Mouse (Mus musculus): ENCODE data around the gene Cdc40.
A peak's percentile ranks its signal among the peaks of the same experiment; 100 is the strongest.
"Not testable (repeated sequence)": the region's sequence is repeated elsewhere in the genome, so short reads cannot be mapped to it uniquely, and the experiment has no call there.

The Cdc40 gene

GRCm38 (mm10) chr10:40868081-40868480 lies 15.0 kb downstream of the Cdc40 start:
- DNase-seq (ENCODE audit: low spot score in 2 of 2) = no peak

DNA sequence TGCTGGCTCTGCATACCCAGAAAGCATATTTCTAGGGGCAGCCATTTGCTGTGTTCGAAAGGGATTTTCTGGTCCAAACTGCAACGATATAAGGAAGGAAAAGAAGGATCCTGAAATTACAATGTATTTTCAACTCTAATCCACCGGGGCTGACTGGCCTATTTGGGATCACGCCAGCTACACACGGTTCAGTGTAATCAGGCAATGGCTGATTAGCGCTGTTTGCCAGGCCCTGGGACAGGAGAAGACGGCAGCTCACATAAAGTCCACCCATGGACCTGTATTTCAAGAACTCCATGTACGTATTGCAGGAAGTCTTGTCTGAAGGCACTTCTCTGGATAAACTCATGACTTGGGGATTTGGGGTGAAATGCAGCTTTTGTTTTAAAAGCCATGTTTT lies 25.5 kb downstream of the Cdc40 start:
- no peak for DNase-seq (ENCODE audit: low spot score in 2 of 2)

DNA sequence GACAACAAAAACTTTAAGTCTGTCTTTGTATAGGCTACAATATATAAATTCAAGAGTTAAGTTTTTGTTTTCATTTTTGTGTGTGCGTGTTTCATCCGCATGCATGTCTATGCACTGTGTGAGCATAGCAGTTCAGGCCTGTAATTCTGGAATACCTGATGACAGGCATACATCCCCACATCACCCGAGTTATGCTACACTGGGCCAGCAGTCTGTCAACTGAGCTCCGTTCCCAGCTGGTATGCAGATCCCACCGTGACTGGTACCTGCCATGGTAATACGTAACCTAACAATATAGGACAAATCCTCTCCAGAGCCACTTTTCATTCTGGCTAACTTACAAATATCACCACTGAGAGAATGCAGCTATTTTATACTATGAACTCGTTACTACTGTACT lies 26.4 kb downstream of the Cdc40 start:
- DNase-seq (ENCODE audit: low spot score in 2 of 2) = no peak

DNA sequence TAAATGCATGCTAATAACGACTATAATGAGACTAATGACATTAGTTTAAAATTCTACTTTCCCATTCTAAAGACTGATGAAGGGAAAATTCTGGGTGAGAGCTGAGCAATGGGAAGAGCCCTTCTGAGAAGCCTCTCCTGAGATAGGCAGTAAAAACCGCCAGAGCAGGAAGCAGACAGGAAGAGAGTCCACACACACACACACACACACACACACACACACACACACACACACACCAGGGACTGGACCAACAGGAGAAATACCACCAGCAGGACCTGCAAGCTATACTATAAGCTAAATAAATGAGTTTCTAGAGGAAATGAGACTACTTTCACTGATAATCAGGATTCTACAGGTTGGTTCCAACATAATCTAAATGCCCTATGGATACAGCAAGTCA lies 27.5 kb downstream of the Cdc40 start:
- no peak for DNase-seq (ENCODE audit: low spot score in 2 of 2)

DNA sequence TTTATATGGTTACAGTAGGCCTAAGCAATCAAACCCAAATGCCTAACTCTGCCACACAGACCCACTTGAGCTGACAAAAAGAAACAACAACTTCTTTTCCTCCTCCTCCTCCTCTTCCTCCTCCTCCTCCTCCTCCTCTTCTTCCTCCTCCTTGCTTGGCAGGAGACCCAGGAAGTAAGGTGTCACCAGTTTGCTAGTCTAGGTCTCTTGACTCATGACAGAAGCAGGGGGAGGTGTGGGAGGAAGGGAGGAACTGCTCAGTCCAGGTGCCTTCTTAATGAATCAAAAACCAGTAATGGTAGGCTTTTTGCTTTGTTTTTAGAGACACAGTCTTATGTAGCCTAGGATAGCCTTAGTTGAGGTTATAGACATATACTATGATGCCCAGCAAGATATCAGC lies 32.0 kb downstream of the Cdc40 start:
- DNase-seq (ENCODE audit: low spot score in 2 of 2) = no peak

DNA sequence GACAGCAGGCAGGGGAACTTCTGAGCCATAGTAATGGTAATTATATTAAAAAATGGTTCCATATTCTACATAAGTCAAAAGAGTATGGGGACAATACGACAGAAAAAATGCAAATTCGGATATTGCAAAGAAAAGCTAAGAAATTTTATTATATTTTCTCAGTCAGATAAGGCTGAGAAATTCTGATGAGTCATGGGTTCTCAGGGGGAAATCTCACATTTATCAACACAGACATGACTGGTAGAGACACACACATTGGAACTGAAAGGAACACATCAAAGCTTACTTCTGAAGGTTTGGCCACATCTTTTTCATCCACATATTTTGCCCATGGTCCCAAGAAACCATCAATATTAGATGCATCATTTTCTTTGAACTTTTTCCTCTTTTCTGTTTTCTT lies 32.5 kb downstream of the Cdc40 start:
- DNase-seq (ENCODE audit: low spot score in 2 of 2) = peak in 1 of 2 experiments; percentile 1

DNA sequence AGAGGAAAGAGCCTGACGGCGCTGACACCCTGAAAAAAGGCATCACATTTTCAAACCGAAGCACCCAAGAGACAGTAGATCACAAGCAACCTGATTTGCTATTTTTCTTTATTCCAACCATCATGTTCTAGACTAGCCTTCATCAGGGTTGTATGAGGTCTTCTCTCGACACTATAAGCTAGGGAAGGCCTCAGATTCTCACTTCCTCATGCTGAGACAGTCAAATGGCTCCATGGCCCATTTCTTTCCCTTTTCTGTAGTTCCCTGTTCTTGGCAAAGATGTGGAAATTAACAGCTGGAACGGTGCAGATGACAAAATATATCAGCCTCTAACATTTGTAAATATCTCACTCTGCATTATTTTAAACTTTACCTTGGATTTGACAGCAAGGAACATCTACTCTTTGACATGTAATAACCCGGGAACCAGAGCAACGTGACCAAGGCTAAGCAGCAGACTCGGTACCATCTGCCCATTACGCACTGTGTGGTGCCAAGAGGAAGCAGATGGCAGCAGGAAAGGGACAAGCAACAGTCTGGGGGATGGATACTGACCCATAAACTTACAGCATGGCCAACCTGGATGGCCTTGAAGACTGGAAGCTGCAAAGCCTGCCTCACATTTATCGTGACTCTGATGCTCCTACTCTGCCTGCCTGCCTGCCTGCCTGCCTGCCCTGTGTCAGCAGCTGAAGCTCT lies 35.8 kb downstream of the Cdc40 start:
- no peak for DNase-seq (ENCODE audit: low spot score in 2 of 2)

DNA sequence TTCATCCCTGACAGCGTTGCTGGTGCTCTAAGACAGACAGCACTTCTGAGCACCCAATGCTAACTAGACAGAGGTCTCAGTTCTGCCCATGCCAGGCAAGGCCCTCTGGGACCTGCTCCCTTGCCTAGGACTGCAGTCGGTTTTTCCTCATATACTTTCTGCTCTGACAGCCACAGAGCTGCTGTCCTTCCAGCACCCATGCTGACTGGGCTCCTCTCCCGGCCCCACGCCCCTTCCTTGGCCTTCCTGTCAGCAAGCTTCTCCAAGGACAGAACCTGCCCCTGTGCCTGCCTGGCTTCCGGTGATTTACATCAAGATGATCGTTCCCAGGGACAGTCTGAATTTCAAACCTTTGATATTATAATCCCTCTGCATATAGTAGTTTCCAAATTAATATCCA lies 37.5 kb downstream of the Cdc40 start:
- no peak for DNase-seq (ENCODE audit: low spot score in 2 of 2)

GRCm38 (mm10) chr10:40844546-40844945 lies 38.6 kb downstream of the Cdc40 start:
- DNase-seq (ENCODE audit: low spot score in 2 of 2) = no peak

GRCm38 (mm10) chr10:40843841-40844240 lies 39.3 kb downstream of the Cdc40 start:
- peak in 1 of 2 experiments; percentile 61 for DNase-seq (ENCODE audit: low spot score in 2 of 2)

GRCm38 (mm10) chr10:40840086-40840485 lies 43.0 kb downstream of the Cdc40 start:
- no peak for DNase-seq (ENCODE audit: low spot score in 2 of 2)

DNA sequence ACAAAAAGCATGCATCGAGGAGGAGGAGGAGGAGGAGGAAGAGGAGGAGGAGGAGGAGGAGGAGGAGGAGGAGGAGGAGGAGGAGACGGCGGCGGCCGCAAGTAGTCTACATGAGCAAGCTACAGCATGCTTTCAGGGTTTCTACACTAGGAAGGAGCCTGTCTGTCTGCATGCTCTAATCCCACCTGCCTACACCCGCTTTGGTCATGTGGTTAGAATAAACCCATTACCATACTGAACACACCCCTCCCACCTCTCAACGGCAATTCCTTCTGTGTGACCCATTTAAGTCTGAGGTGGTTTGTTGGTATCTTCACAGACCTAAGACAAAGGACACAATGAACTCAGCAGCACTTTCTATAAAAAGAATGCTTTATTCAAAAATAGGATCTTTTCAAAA lies 51.8 kb downstream of the Cdc40 start:
- DNase-seq (ENCODE audit: low spot score in 2 of 2) = no peak

GRCm38 (mm10) chr10:40830312-40830711 lies 52.8 kb downstream of the Cdc40 start:
- DNase-seq (ENCODE audit: low spot score in 2 of 2) = no peak

GRCm38 (mm10) chr10:40827706-40828105 lies 55.4 kb downstream of the Cdc40 start:
- no peak for DNase-seq (ENCODE audit: low spot score in 2 of 2)

DNA sequence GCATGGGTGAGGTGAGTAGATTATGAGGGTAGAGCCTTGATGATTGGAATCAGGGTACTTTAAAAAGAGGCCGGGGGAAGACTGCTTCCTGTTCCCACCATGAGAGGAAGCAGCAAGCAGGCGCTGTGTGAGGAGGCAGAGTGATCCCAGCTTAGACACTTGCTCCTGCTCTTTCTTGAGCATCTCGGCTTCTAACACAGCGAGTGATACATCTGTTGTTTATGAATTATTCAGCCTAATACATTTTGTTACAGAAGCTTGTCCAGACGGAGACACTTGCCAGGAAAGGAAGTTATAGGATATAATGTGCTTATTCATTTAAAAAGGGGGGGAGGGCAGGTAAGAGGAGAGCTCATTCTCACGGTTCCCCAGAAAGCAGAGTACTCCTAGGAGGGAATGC lies 57.2 kb downstream of the Cdc40 start:
- DNase-seq (ENCODE audit: low spot score in 2 of 2) = no peak

DNA sequence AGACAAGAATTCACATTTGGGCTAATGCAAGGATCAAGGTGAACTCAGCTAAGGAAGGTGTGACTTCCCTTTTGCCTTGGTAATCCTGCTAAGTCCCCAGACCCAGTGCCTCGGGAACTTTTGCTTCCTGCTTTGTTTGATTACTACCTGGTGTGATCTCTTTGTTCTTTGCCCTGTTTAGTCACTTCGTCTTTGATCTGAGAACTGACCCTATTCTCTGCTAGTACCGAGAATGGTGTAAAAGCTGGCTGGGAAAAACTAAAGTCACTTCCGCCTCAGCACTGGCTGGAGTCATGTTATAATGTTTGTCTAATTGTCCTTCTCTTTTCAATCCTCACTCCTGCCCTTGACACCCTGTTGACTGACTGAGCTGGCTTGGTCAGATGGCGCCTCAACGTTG lies 66.6 kb downstream of the Cdc40 start:
- no peak for DNase-seq (ENCODE audit: low spot score in 2 of 2)

GRCm38 (mm10) chr10:40813627-40814026 lies 69.5 kb downstream of the Cdc40 start:
- no peak for DNase-seq (ENCODE audit: low spot score in 2 of 2)

DNA sequence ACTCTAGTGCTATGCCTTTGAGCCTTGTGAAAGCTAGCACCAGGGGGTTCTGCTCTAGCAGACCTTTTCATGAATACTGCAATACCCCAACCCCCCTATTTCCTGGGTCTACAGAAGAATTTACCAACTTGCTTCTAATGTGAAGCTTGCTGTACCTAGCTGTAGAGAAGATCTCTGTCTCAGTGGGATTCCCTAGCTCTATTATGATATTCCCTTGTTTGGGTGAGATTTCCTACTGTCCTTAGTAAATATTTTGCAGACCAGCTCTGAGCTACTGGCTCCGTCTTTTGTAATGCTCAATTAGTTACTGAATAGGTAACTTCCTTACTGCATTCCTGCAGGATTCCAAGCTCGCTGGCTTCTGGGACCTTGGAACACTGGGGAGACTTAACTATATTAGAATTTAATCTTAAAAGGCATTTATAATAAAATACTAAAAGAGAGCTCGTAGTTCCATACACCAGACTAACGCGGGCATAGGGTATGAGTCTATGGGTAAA lies 73.7 kb downstream of the Cdc40 start:
- DNase-seq (ENCODE audit: low spot score in 2 of 2) = not testable (repeated sequence)

DNA sequence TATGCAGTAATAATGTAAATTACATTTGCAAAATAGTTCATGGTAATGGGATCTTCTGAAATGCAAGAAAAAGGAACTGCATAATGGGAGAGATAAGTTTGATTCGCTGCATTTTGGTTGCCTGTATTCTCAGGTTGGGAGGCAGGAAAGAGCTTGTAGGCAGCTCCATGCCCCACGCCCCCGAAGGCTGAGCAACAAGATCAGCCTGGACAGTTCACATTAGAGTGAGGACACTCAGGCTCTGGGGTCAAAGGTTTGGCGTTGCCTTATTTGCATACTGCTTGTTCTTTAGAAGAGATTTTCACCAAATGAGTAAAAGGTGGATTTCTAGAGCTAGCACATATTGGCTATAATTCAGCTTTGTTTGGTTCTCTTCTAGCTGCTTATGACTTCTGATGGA lies 76.9 kb downstream of the Cdc40 start:
- DNase-seq (ENCODE audit: low spot score in 2 of 2) = no peak

- DNase-seq (ENCODE audit: low spot score in 2 of 2) = no peak
Observed at GRCm38 (mm10) chr10:40805221-40805620, 77.9 kb downstream of the Cdc40 start.

- no peak for DNase-seq (ENCODE audit: low spot score in 2 of 2)
Observed at GRCm38 (mm10) chr10:40792115-40792514, 91.0 kb downstream of the Cdc40 start.

- DNase-seq (ENCODE audit: low spot score in 2 of 2) = no peak
Observed at GRCm38 (mm10) chr10:40790406-40790805, 92.7 kb downstream of the Cdc40 start.

Data from left cerebral cortex, adult 9 months (tissue).